Mouse (Mus musculus) kidney, postnatal 25 days (tissue): ENCODE measurements around the gene Pgap3.

Experiments
- DNase-seq, 2 experiments: peaks; one replicate each; pipeline ENCODE4 v3.0.0; 2021; ENCODE audit warnings: mixed read lengths in 2 of 2

The Pgap3 gene

GRCm38 (mm10) chr11:98381651-98382050, 18.6 kb downstream of the Pgap3 start:
- no peak for DNase-seq

GRCm38 (mm10) chr11:98380106-98380505, 20.2 kb downstream of the Pgap3 start:
- DNase-seq: peak; percentile 72 to 80

- DNase-seq: no peak
These were observed 20.9 kb downstream of the Pgap3 start for GRCm38 (mm10) chr11:98379379-98379778.

- no peak for DNase-seq
These were observed 22.5 kb downstream of the Pgap3 start for GRCm38 (mm10) chr11:98377787-98378186.

GRCm38 (mm10) chr11:98376756-98377155, 23.5 kb downstream of the Pgap3 start:
- no peak for DNase-seq

- no peak for DNase-seq
These were observed 26.0 kb downstream of the Pgap3 start for GRCm38 (mm10) chr11:98374266-98374665.

GRCm38 (mm10) chr11:98373244-98373643, 27.0 kb downstream of the Pgap3 start:
- DNase-seq: no peak

GRCm38 (mm10) chr11:98372406-98372805, 27.9 kb downstream of the Pgap3 start:
- DNase-seq: peak; percentile 67 to 77

- DNase-seq: no peak
These were observed 28.6 kb downstream of the Pgap3 start for GRCm38 (mm10) chr11:98371556-98372240.

- no peak for DNase-seq
These were observed 29.7 kb downstream of the Pgap3 start for GRCm38 (mm10) chr11:98370588-98370987.

- DNase-seq: no peak
These were observed 31.0 kb downstream of the Pgap3 start for GRCm38 (mm10) chr11:98369337-98369736.

GRCm38 (mm10) chr11:98367863-98368186, 32.5 kb downstream of the Pgap3 start:
- no peak for DNase-seq

- no peak for DNase-seq
These were observed 33.0 kb downstream of the Pgap3 start for GRCm38 (mm10) chr11:98367171-98367862.

- DNase-seq: no peak
These were observed 34.0 kb downstream of the Pgap3 start for GRCm38 (mm10) chr11:98366290-98366689.

- DNase-seq: no peak
These were observed 35.9 kb downstream of the Pgap3 start for GRCm38 (mm10) chr11:98364410-98364809.

- no peak for DNase-seq
These were observed 36.5 kb downstream of the Pgap3 start for GRCm38 (mm10) chr11:98363817-98364216.

GRCm38 (mm10) chr11:98360866-98361521, 39.3 kb downstream of the Pgap3 start:
- no peak for DNase-seq

- peak; percentile 96 to 97 for DNase-seq
These were observed 41.9 kb downstream of the Pgap3 start, which contains the start of gene Stard3 for GRCm38 (mm10) chr11:98358161-98359083. TSS of gene Stard3 (plus strand) at chr11:98358368.

- DNase-seq: peak in 1 of 2 experiments; percentile 60
These were observed 42.7 kb downstream of the Pgap3 start for GRCm38 (mm10) chr11:98357396-98358160.

GRCm38 (mm10) chr11:98356625-98357394, 43.5 kb downstream of the Pgap3 start:
- DNase-seq: no peak

GRCm38 (mm10) chr11:98355732-98356299, 44.5 kb downstream of the Pgap3 start:
- peak in 1 of 2 experiments; percentile 69 for DNase-seq
